Mouse (Mus musculus) retina, postnatal 7 days (tissue): ENCODE data around the gene Kpna2.
"Not testable (repeated sequence)": the region's sequence is repeated elsewhere in the genome, so short reads cannot be mapped to it uniquely, and the experiment has no call there.

ENCODE experiments used
- DNase-seq: peaks from one replicate; pipeline ENCODE4 v3.0.0-alpha.2; 2012; ENCODE audit warnings: low read depth, low spot score

Gene Kpna2

GRCm38 (mm10) chr11:106985979-106986604 is 13.2 kb downstream of the Kpna2 start:
- not testable (repeated sequence) for DNase-seq

GRCm38 (mm10) chr11:106982351-106982750 is 17.0 kb downstream of the Kpna2 start:
- DNase-seq: no peak

GRCm38 (mm10) chr11:106981787-106982186 is 17.6 kb downstream of the Kpna2 start:
- DNase-seq: peak; percentile 21

GRCm38 (mm10) chr11:106980455-106980854 is 18.9 kb downstream of the Kpna2 start:
- DNase-seq: peak; percentile 68

GRCm38 (mm10) chr11:106976194-106976593 is 23.1 kb downstream of the Kpna2 start:
- no peak for DNase-seq

GRCm38 (mm10) chr11:106975419-106976177 is 23.7 kb downstream of the Kpna2 start:
- DNase-seq: no peak

GRCm38 (mm10) chr11:106974440-106974839 is 24.9 kb downstream of the Kpna2 start:
- no peak for DNase-seq

- no peak for DNase-seq
These were observed 26.3 kb downstream of the Kpna2 start for GRCm38 (mm10) chr11:106973016-106973415.

GRCm38 (mm10) chr11:106969798-106970197 is 29.5 kb downstream of the Kpna2 start:
- no peak for DNase-seq

- DNase-seq: no peak
These were observed 31.7 kb downstream of the Kpna2 start for GRCm38 (mm10) chr11:106967630-106968029.

GRCm38 (mm10) chr11:106965881-106966280 is 33.5 kb downstream of the Kpna2 start:
- no peak for DNase-seq

GRCm38 (mm10) chr11:106962310-106962709 is 37.0 kb downstream of the Kpna2 start:
- DNase-seq: no peak

- DNase-seq: no peak
These were observed 37.8 kb downstream of the Kpna2 start for GRCm38 (mm10) chr11:106961471-106962081.

- no peak for DNase-seq
These were observed 40.2 kb downstream of the Kpna2 start for GRCm38 (mm10) chr11:106959121-106959520.

GRCm38 (mm10) chr11:106958407-106959071 is 40.8 kb downstream of the Kpna2 start:
- no peak for DNase-seq

GRCm38 (mm10) chr11:106957271-106957980 is 41.9 kb downstream of the Kpna2 start:
- no peak for DNase-seq

GRCm38 (mm10) chr11:106954566-106954965 is 44.8 kb downstream of the Kpna2 start:
- DNase-seq: no peak

GRCm38 (mm10) chr11:106954116-106954515 is 45.2 kb downstream of the Kpna2 start:
- no peak for DNase-seq
